Mouse (Mus musculus): Measurements from ENCODE around the gene H2-DMb1. TPM values are rescaled to one million over a fixed set of nuclear protein-coding genes. Genes with fewer than 3 reads are reported as not detected.
A peak's percentile ranks its signal among the peaks of the same experiment; 100 is the strongest.

H2-DMb1 gene
- polyA plus RNA-seq, 1 experiment from 2014 or later: 0.91 TPM

GRCm38 (mm10) chr17:34127475-34127874 lies 25.4 kb upstream of the H2-DMb1 start:
- Histone ChIP-seq H3K36me3 (ENCODE audit: control insufficient read depth, insufficient read depth, low read length) (no peaks in the 10 kb centered on the region), H3K4me3 (replicated peaks; ENCODE audit: low read depth, low read length) (no peak overlapping the region), H3K27ac (replicated peaks; ENCODE audit: low read depth, low read length) (no peak overlapping the region), H3K9me3 (ENCODE audit: control insufficient read depth, low read length) (no peaks in the 10 kb centered on the region), H3K27me3 (ENCODE audit: control insufficient read depth, insufficient read depth, low read length) (no peaks in the 10 kb centered on the region), H3K4me1 (ENCODE audit: control insufficient read depth, insufficient read depth, low read length) (peaks cover 11% of the 10 kb centered on the region), H3K4me2 (ENCODE audit: low read length) (no peak overlapping the region), H3K9ac (replicated peaks; ENCODE audit: low read length) (no peak overlapping the region)
- WGBS: 32% methylated on average over 6 of the region's 6 CpGs
- DNase-seq (no peak), ATAC-seq (ENCODE audit: low FRiP score, low TSS enrichment) (no peak)

- Histone ChIP-seq H3K4me3 (replicated peaks; ENCODE audit: low read depth, low read length) (no peak overlapping the region), H3K27me3 (ENCODE audit: control insufficient read depth, insufficient read depth, low read length) (no peaks in the 10 kb centered on the region), H3K9ac (replicated peaks; ENCODE audit: low read length) (0 out of 2 replicates have a peak overlapping the region, but pooled peaks have one; percentile 20), H3K9me3 (ENCODE audit: control insufficient read depth, low read length) (no peaks in the 10 kb centered on the region), H3K4me2 (ENCODE audit: low read length) (peak overlapping the region; percentile 15; the same call in 1 of the 2 replicates), H3K36me3 (ENCODE audit: control insufficient read depth, insufficient read depth, low read length) (no peaks in the 10 kb centered on the region), H3K27ac (replicated peaks; ENCODE audit: low read depth, low read length) (no peak overlapping the region), H3K4me1 (ENCODE audit: control insufficient read depth, insufficient read depth, low read length) (peaks cover 11% of the 10 kb centered on the region)
- DNase-seq: no peak
- WGBS: 27% methylated on average over 13 of the region's 13 CpGs
- no peak for ATAC-seq (ENCODE audit: low FRiP score, low TSS enrichment)
Observed at GRCm38 (mm10) chr17:34128264-34128937, 24.5 kb upstream of the H2-DMb1 start.

- H3K9ac ChIP-seq (replicated peaks; ENCODE audit: low read length): 0 out of 2 replicates have a peak overlapping the region, but pooled peaks have one; percentile 20
- H3K9me3 ChIP-seq (ENCODE audit: control insufficient read depth, low read length): no peaks in the 10 kb centered on the region
- 24% methylated on average over 18 of the region's 18 CpGs for WGBS
- 0 out of 2 replicates have a peak overlapping the region, but pooled peaks have one; percentile 20 for H3K27ac ChIP-seq (replicated peaks; ENCODE audit: low read depth, low read length)
- H3K4me1 ChIP-seq (ENCODE audit: control insufficient read depth, insufficient read depth, low read length): peaks cover 4% of the 10 kb centered on the region; the same call in 1 of the 2 replicates
- peak overlapping the region; percentile 15; the same call in 1 of the 2 replicates for H3K4me2 ChIP-seq (ENCODE audit: low read length)
- H3K27me3 ChIP-seq (ENCODE audit: control insufficient read depth, insufficient read depth, low read length): no peaks in the 10 kb centered on the region
- ATAC-seq (ENCODE audit: low FRiP score, low TSS enrichment) (no peak), DNase-seq (peak; percentile 45)
- H3K4me3 ChIP-seq (replicated peaks; ENCODE audit: low read depth, low read length): no peak overlapping the region
- H3K36me3 ChIP-seq (ENCODE audit: control insufficient read depth, insufficient read depth, low read length): no peaks in the 10 kb centered on the region
Observed at GRCm38 (mm10) chr17:34128944-34129791, 23.7 kb upstream of the H2-DMb1 start.

- Histone ChIP-seq H3K4me2 (ENCODE audit: low read length) (no peak overlapping the region), H3K36me3 (ENCODE audit: control insufficient read depth, insufficient read depth, low read length) (no peaks in the 10 kb centered on the region), H3K4me3 (replicated peaks; ENCODE audit: low read depth, low read length) (no peak overlapping the region), H3K27me3 (ENCODE audit: control insufficient read depth, insufficient read depth, low read length) (no peaks in the 10 kb centered on the region), H3K4me1 (ENCODE audit: control insufficient read depth, insufficient read depth, low read length) (no peaks in the 10 kb centered on the region), H3K9ac (replicated peaks; ENCODE audit: low read length) (no peak overlapping the region), H3K27ac (replicated peaks; ENCODE audit: low read depth, low read length) (no peak overlapping the region), H3K9me3 (ENCODE audit: control insufficient read depth, low read length) (no peaks in the 10 kb centered on the region)
- DNase-seq (no peak), ATAC-seq (ENCODE audit: low FRiP score, low TSS enrichment) (no peak)
- WGBS: 88% methylated on average over 19 of the region's 19 CpGs
Observed at GRCm38 (mm10) chr17:34130073-34130947, 22.6 kb upstream of the H2-DMb1 start.

- DNase-seq (no peak), ATAC-seq (ENCODE audit: low FRiP score, low TSS enrichment) (no peak)
- Histone ChIP-seq H3K9ac (replicated peaks; ENCODE audit: low read length) (no peak overlapping the region), H3K27ac (replicated peaks; ENCODE audit: low read depth, low read length) (no peak overlapping the region), H3K4me2 (ENCODE audit: low read length) (no peak overlapping the region), H3K27me3 (ENCODE audit: control insufficient read depth, insufficient read depth, low read length) (no peaks in the 10 kb centered on the region), H3K4me1 (ENCODE audit: control insufficient read depth, insufficient read depth, low read length) (0 out of 2 replicates have a peak, but pooled peaks cover 3% of the 10 kb centered on the region), H3K4me3 (replicated peaks; ENCODE audit: low read depth, low read length) (no peak overlapping the region), H3K9me3 (ENCODE audit: control insufficient read depth, low read length) (no peaks in the 10 kb centered on the region), H3K36me3 (ENCODE audit: control insufficient read depth, insufficient read depth, low read length) (no peaks in the 10 kb centered on the region)
- 68% methylated on average over 7 of the region's 7 CpGs for WGBS
Observed at GRCm38 (mm10) chr17:34131911-34132310, 21.0 kb upstream of the H2-DMb1 start.

- H3K4me1 ChIP-seq (ENCODE audit: control insufficient read depth, insufficient read depth, low read length): 0 out of 2 replicates have a peak, but pooled peaks cover 3% of the 10 kb centered on the region
- H3K9me3 ChIP-seq (ENCODE audit: control insufficient read depth, low read length): no peaks in the 10 kb centered on the region
- no peak overlapping the region for H3K9ac ChIP-seq (replicated peaks; ENCODE audit: low read length)
- no peak overlapping the region for H3K27ac ChIP-seq (replicated peaks; ENCODE audit: low read depth, low read length)
- WGBS: 85% methylated on average over 11 of the region's 11 CpGs
- no peak overlapping the region for H3K4me2 ChIP-seq (ENCODE audit: low read length)
- ATAC-seq (ENCODE audit: low FRiP score, low TSS enrichment): no peak
- H3K4me3 ChIP-seq (replicated peaks; ENCODE audit: low read depth, low read length): no peak overlapping the region
- H3K27me3 ChIP-seq (ENCODE audit: control insufficient read depth, insufficient read depth, low read length): peaks cover 1% of the 10 kb centered on the region; the same call in 1 of the 2 replicates
- H3K36me3 ChIP-seq (ENCODE audit: control insufficient read depth, insufficient read depth, low read length): no peaks in the 10 kb centered on the region
- DNase-seq: no peak
Observed at GRCm38 (mm10) chr17:34133289-34133688, 19.6 kb upstream of the H2-DMb1 start.

- no peak for DNase-seq
- WGBS: 90% methylated on average over 3 of the region's 3 CpGs
- Histone ChIP-seq H3K9ac (replicated peaks; ENCODE audit: low read length) (no peak overlapping the region), H3K27me3 (ENCODE audit: control insufficient read depth, insufficient read depth, low read length) (peaks cover 13% of the 10 kb centered on the region), H3K4me2 (ENCODE audit: low read length) (no peak overlapping the region), H3K9me3 (ENCODE audit: control insufficient read depth, low read length) (no peaks in the 10 kb centered on the region), H3K27ac (replicated peaks; ENCODE audit: low read depth, low read length) (no peak overlapping the region), H3K4me1 (ENCODE audit: control insufficient read depth, insufficient read depth, low read length) (peaks cover 5% of the 10 kb centered on the region; the same call in 1 of the 2 replicates), H3K4me3 (replicated peaks; ENCODE audit: low read depth, low read length) (no peak overlapping the region), H3K36me3 (ENCODE audit: control insufficient read depth, insufficient read depth, low read length) (no peaks in the 10 kb centered on the region)
- ATAC-seq (ENCODE audit: low FRiP score, low TSS enrichment): no peak
Observed at GRCm38 (mm10) chr17:34134451-34134850, 18.4 kb upstream of the H2-DMb1 start.
